Mouse (Mus musculus): Measurements from ENCODE around the gene Pitx3.
A peak's percentile ranks its signal among the peaks of the same experiment; 100 is the strongest.

Pitx3 gene

DNA sequence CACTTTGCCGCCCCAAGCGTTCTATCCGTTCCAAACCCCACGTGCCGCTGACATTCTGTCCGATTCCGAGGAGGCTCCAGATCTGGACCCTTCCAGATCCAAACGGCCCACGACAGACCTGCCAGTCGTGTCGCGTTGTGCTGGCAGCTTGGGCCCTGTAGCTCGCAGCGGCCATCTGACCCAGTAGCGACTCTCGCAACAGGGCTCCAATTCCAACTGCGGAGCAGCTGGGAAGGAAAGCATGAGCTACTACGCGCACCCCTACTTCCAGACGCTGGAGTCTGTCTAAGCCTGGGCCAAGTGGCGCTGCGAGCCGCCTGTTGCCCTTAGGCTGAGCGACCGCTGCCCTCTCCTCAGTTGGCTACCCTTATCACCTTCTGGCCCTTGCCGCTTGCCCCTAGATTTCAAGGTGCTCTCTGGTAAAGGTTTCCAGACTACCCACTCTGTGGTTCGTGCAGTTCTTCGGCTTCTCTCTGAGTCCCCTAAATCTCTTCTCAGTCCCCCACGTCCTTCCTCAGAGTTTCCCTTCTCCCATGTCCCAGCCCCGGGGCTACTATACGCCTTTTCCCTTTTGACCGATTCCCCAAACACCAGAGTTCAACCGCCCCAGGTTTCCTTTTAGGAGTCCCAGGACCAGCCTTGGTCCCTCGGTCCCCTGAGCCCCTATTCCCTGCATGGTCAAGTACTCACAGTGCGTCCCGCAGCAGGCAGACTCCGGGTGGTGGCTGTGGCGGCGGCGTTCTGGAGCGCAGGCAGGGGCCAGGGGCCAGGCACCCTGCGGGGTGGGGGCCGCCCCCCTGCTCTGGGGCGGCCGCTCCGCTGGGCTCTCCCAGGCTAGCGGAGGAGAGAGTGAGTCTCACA lies at the start of gene Pitx3:
TSS of gene Pitx3 (minus strand) at position 816 of the 861 bp plus-strand sequence.
- TF ChIP-seq GATA4 (IDR thresholded peaks at IDR 0.05; ENCODE audit: insufficient replicate concordance, low read length): no peak

DNA sequence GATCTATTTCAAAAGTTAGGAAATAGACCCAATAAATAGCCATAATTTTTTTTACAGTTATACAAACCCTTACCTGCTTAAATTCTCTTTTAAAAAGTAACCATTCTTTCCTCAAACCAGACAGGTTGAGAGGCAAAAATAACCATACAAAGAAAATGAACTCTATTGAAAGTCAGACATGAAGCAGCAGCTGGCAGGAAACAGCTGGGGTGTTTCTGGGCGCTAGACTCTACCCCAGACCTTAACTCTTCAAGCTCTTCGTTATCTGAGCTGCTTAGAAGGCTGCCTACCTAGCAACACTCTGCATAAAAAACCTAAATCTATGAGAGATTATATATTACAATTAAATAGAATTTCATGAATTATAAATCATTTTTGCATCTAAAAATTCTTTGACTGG lies 39.1 kb upstream of the Pitx3 start:
- no peak for TF ChIP-seq GATA4 (IDR thresholded peaks at IDR 0.05; ENCODE audit: insufficient replicate concordance, low read length)

DNA sequence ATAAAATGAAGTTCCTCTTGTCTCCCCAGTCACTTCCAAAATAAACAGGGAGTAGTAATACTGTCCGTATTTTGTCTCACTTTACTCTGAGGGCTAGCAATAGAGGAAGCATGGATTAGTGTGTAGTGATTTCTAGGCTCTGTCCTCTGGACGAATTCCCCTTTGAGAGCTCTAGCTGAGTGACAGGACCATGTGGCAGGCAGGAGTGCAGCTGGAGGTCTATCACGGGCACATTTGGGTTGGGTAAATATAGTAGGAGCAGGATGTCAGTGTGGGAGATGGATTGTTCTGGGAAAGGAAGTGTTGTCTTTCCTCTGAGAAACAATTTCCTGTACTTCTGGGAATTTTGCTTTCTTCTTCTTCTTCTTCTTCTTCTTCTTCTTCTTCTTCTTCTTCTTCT lies 38.5 kb upstream of the Pitx3 start:
- no peak for TF ChIP-seq GATA4 (IDR thresholded peaks at IDR 0.05; ENCODE audit: insufficient replicate concordance, low read length)

- no peak for TF ChIP-seq GATA4 (IDR thresholded peaks at IDR 0.05; ENCODE audit: insufficient replicate concordance, low read length)
Observed at GRCm38 (mm10) chr19:46182241-46182640, 34.1 kb upstream of the Pitx3 start.

- no peak for TF ChIP-seq GATA4 (IDR thresholded peaks at IDR 0.05; ENCODE audit: insufficient replicate concordance, low read length)
Observed at GRCm38 (mm10) chr19:46180274-46180673, 32.1 kb upstream of the Pitx3 start.

DNA sequence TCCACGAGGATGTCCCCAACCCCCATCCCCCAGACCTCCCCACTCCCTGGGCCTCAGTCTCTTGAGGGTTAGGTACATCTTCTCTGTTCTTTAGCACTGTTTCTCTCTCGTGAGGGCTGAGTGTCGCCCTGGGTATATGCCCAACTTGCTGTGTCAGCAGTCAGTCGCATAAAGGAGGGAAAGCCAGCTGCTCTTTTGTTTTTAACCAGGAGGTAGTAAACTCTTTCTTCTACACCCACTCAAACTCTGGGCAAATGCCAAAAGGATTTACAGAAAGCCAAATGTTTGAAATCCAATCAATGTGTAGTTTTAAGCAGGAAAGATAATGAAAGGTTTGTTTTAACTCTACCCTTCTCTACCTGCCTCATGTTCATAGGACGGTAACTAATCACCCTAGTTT lies 28.9 kb upstream of the Pitx3 start:
- no peak for TF ChIP-seq GATA4 (IDR thresholded peaks at IDR 0.05; ENCODE audit: insufficient replicate concordance, low read length)

GRCm38 (mm10) chr19:46175173-46175572 lies 27.0 kb upstream of the Pitx3 start:
- no peak for TF ChIP-seq GATA4 (IDR thresholded peaks at IDR 0.05; ENCODE audit: insufficient replicate concordance, low read length)

DNA sequence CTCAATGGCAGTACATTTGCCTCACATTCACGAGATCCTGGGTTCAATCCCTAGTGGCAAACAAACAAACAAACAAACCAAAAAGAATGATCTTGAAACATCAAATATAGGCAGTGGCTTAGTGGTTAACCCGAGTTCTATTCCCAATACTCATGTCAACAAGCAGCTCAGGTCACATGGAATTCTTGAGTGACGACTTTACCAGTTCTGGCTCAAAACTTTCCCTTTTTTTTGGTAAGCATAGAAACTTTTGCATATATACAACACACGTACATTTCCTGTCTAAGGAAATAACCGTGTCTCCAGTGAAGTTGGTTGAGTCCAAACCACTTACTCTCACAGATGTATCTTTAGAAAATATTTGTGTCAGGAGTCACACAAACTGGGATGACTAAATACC lies 24.4 kb upstream of the Pitx3 start:
- no peak for TF ChIP-seq GATA4 (IDR thresholded peaks at IDR 0.05; ENCODE audit: insufficient replicate concordance, low read length)

- TF ChIP-seq GATA4 (IDR thresholded peaks at IDR 0.05; ENCODE audit: insufficient replicate concordance, low read length): no peak
Observed at GRCm38 (mm10) chr19:46169913-46170312, 21.8 kb upstream of the Pitx3 start.

GRCm38 (mm10) chr19:46169396-46169795 lies 21.3 kb upstream of the Pitx3 start:
- no peak for TF ChIP-seq GATA4 (IDR thresholded peaks at IDR 0.05; ENCODE audit: insufficient replicate concordance, low read length)

DNA sequence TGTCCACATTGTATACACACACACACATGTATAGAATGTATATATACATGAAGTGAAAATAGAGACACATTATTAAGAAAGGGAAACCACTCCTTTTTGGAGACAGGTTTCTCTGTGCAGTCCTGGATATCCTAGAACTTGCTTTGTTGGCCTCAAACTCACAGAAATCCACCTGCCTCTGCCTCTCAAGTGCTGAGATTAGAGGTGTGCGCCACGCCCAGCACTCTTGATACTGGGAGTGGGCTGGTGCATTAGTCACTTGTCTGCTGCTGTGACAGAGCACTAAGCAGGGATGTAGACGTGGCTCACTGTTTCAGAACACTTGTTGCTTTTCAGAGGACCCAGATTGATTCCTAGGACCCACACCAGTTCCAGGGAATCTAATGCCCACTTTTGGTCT lies 17.8 kb upstream of the Pitx3 start:
- TF ChIP-seq GATA4 (IDR thresholded peaks at IDR 0.05; ENCODE audit: insufficient replicate concordance, low read length): no peak

- peak; percentile 48; the same call in 1 of the 2 replicates for TF ChIP-seq GATA4 (IDR thresholded peaks at IDR 0.05; ENCODE audit: insufficient replicate concordance, low read length)
Observed at GRCm38 (mm10) chr19:46152127-46152803, 4.1 kb upstream of the Pitx3 start, which contains the start of gene Gbf1. Gbf1 (plus strand) TSS chr19:46152509.

- TF ChIP-seq GATA4 (IDR thresholded peaks at IDR 0.05; ENCODE audit: insufficient replicate concordance, low read length): no peak
Observed at GRCm38 (mm10) chr19:46149091-46149490, 965 bp upstream of the Pitx3 start.

- no peak for TF ChIP-seq GATA4 (IDR thresholded peaks at IDR 0.05; ENCODE audit: insufficient replicate concordance, low read length)
Observed at GRCm38 (mm10) chr19:46148372-46148760, 240 bp upstream of the Pitx3 start.

- TF ChIP-seq GATA4 (IDR thresholded peaks at IDR 0.05; ENCODE audit: insufficient replicate concordance, low read length): no peak
Observed at GRCm38 (mm10) chr19:46141091-46141490, 7.0 kb downstream of the Pitx3 start.

DNA sequence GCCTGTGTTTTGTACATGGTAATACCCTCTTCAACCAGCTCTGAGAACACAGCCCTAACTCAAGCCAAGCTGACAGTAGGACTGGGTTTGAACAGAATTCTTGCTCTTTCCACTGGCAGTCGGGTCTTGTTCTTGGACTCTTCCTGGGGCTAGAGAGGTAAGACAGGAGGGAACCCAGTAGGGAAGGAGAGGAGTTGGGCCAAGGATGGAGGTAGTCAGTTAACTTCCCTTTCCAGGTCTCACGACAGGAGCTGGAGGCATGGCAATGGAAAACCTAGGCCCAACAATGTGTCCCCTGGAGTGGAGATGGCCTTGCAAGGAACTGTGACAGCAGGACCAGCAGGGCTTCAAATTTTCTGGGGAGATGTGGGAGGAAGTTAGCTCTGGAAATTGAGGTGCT lies 7.8 kb downstream of the Pitx3 start:
- no peak for TF ChIP-seq GATA4 (IDR thresholded peaks at IDR 0.05; ENCODE audit: insufficient replicate concordance, low read length)

All from liver, adult (tissue).